Mouse (Mus musculus) lung, embryonic 14.5 days (tissue): ENCODE data around the gene Armcx1. TPM values are rescaled to one million over a fixed set of nuclear protein-coding genes. Genes with fewer than 3 reads are reported as not detected.

Experiments used
- ATAC-seq: fragments of 200-750 bp; cut with Nextera tagmentation; 2 replicates; pipeline ENCODE4 v1.8.0; 2017; ENCODE audit warnings: mild to moderate bottlenecking, moderate TSS enrichment, moderate library complexity; ENCODE audit not compliant: insufficient read depth
- DNase-seq: peaks from one replicate; pipeline ENCODE4 v3.0.0-alpha.2; 2015
- H3K27ac ChIP-seq: fragments of 300-500 bp; sonication (generic); 2 replicates; pipeline ENCODE4 v1.5.1; 2014; ENCODE audit warnings: low read depth, mild to moderate bottlenecking, moderate library complexity
- H3K27me3 ChIP-seq: fragments of 300-500 bp; sonication (generic); 2 replicates; pipeline ENCODE4 v1.6.1; 2014; ENCODE audit warnings: low read length, control low read depth; ENCODE audit not compliant: insufficient read depth
- H3K36me3 ChIP-seq: fragments of 300-500 bp; sonication (generic); 2 replicates; pipeline ENCODE4 v1.6.1; 2014; ENCODE audit warnings: control low read depth; ENCODE audit not compliant: insufficient read depth
- H3K4me1 ChIP-seq: fragments of 300-500 bp; sonication (generic); 2 replicates; pipeline ENCODE4 v1.6.1; 2014; ENCODE audit warnings: antibody characterized with exemption, control low read depth; ENCODE audit not compliant: insufficient read depth
- H3K4me2 ChIP-seq: fragments of 300-500 bp; sonication (generic); 2 replicates; pipeline ENCODE4 v1.6.1; 2014; ENCODE audit warnings: mild to moderate bottlenecking
- H3K4me3 ChIP-seq: fragments of 300-500 bp; sonication (generic); 2 replicates; pipeline ENCODE4 v1.5.1; 2014; ENCODE audit warnings: low read depth, low read length
- H3K9ac ChIP-seq: fragments of 300-500 bp; sonication (generic); 2 replicates; pipeline ENCODE4 v1.6.1; 2014
- H3K9me3 ChIP-seq: fragments of 300-500 bp; sonication (generic); 2 replicates; pipeline ENCODE4 v1.6.1; 2016; ENCODE audit warnings: low read depth, low read length, control low read depth
- CTCF ChIP-seq: IDR thresholded peaks from 2 replicates; pipeline ENCODE4 v1.5.1; 2016; ENCODE audit warnings: antibody characterized with exemption, low read depth
- WGBS: fragments of 180-500 bp; shearing (Covaris S2); extraction: QIAGEN DNeasy Blood & Tissue Kit; methylation state at CpG from one replicate; pipeline ENCODE4 v1.1.7; 2014; 5-methylcytosine and 5-hydroxymethylcytosine counted together
- polyA plus RNA-seq: library from polyadenylated mRNA; unstranded; fragments of >200 nt; fragmentation: Nextera tagmentation; extraction: Ambion mirVana; gene quantifications from 2 replicates; pipeline ENCODE4 v1.2.1, GENCODE M21; 2014

Armcx1 gene
- polyA plus RNA-seq: 35.7 and 36.6 TPM in 2 replicates

DNA sequence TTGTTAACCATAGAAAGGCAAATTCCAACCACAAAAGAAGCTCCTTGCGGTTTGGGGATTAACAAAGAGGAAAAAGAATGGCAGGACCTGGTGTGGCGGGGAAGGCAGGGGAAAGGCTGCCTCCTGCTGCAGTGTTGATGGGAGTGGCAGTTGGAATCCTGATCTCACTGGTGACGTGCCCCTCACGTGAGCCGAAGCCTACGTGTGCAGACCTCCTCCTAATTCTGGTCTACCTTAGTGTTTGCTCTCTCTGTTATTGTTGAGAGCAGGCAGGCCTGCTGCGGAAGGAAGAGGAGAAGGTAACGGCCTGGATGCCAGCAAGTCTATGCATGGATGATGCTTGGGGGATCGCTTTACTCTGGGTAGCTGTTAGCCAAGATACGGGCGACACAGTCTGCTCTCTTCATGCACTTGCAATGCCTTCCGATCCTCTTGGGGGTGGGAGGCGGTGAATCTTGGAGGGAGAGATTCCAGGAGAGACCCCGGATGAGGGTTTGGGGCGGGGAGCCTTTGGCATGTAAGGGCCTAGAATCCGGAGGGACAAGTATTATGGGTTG, at the start of gene Armcx1:
Armcx1 (plus strand) TSS at position 212 of the 557 bp plus-strand sequence.
- TF ChIP-seq CTCF: no peak
- H3K27me3 ChIP-seq: no peaks in the 10 kb centered on the region
- 8% methylated on average over 16 of the region's 16 CpGs for WGBS

DNA sequence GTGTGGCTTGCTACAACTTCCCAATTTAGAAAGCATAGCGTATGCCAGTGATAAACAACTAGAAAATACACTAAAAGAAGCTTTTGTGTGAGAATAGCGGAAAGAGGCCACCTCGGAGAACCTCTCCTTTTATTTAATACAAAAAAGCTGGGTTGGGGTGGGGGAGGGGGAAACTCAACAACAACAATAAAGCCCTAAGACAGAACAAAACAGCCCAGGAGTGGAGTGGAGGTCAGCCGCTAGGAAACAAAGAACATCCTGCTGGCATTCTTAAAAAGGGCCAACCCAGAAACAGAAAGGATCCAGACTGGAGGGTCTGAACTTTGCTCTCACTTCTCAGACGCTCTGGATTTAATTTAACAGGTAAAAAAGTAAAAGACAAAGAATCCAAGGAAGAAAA, 42.7 kb upstream of the Armcx1 start:
- ATAC-seq (no peak), DNase-seq (no peak)
- Histone ChIP-seq H3K4me3 (no peak overlapping the region), H3K4me1 (no peaks in the 10 kb centered on the region), H3K4me2 (no peak overlapping the region), H3K27me3 (no peaks in the 10 kb centered on the region), H3K36me3 (no peaks in the 10 kb centered on the region), H3K9ac (no peak overlapping the region), H3K27ac (no peak overlapping the region), H3K9me3 (no peaks in the 10 kb centered on the region)
- TF ChIP-seq CTCF: no peak
- WGBS: 63% methylated on average over 5 of the region's 5 CpGs

More for the DNA sequence above, at the start of gene Armcx1:
- Histone ChIP-seq H3K27ac (peak within 1 kb of the TSS; percentile 94), H3K9me3 (no peaks in the 10 kb centered on the region), H3K4me2 (peak within 1 kb of the TSS; percentile 58), H3K9ac (peak within 1 kb of the TSS; percentile 65), H3K36me3 (peaks cover 8% of the 10 kb centered on the region; the same call in 1 of the 2 replicates), H3K4me3 (peak within 1 kb of the TSS; percentile 46), H3K4me1 (no peaks in the 10 kb centered on the region)
- peak; percentile 95 for ATAC-seq
- peak; percentile 78 for DNase-seq

DNA sequence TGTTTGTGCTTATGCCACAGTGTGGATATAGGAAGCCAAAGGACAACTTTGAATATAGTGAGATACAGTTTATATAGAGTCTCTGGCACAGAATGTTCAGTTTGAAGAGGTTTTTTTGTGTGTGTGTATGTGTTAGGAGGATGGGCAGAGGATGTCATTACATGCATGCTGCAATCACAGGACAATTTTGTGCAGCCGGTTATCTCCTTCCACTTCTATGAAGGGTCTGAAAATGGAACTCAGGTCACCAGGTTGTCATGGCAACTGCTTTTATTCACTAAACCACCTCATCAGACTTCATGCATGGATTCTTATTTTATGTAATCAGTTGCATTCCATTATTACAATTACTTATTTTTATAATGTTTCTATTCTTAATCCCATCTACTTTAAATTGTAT, 41.8 kb upstream of the Armcx1 start:
- H3K27ac ChIP-seq: no peak overlapping the region
- no peaks in the 10 kb centered on the region for H3K4me1 ChIP-seq
- H3K9me3 ChIP-seq: no peaks in the 10 kb centered on the region
- no peak for TF ChIP-seq CTCF
- no peak overlapping the region for H3K4me3 ChIP-seq
- H3K4me2 ChIP-seq: no peak overlapping the region
- H3K36me3 ChIP-seq: no peaks in the 10 kb centered on the region
- ATAC-seq (no peak), DNase-seq (no peak)
- H3K27me3 ChIP-seq: no peaks in the 10 kb centered on the region
- no peak overlapping the region for H3K9ac ChIP-seq
- 59% methylated on average over 1 of the region's 1 CpGs for WGBS

DNA sequence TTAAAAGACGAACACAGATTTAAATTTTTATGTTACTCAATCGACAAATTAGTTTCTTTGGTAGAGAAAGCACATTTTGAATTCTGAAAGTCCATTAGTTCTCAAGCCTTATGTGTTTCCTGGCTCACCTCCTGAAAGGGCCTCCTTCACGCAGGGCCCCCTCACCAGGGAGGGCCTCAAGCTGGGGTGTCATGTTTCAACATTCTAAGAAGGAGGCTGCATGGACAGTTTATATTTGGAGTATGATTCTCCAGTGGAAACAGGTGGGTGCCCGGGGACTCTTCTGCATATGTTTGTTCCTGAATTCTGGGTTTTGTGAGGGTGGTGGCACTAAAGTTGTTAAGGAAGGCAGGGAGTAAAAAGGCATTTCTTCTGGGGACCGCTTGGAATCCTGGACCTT, 32.8 kb upstream of the Armcx1 start:
- no peak for TF ChIP-seq CTCF
- Histone ChIP-seq H3K4me2 (peak overlapping the region; percentile 63; the same call in 1 of the 2 replicates), H3K9me3 (no peaks in the 10 kb centered on the region), H3K27me3 (no peaks in the 10 kb centered on the region), H3K4me1 (no peaks in the 10 kb centered on the region), H3K36me3 (peaks cover 18% of the 10 kb centered on the region; the same call in 1 of the 2 replicates), H3K9ac (peak overlapping the region; percentile 11; the same call in 1 of the 2 replicates), H3K4me3 (peak overlapping the region; percentile 57; the same call in 1 of the 2 replicates), H3K27ac (peak overlapping the region; percentile 48; the same call in 1 of the 2 replicates)
- WGBS: 25% methylated on average over 5 of the region's 5 CpGs
- ATAC-seq (no peak), DNase-seq (peak; percentile 31)

DNA sequence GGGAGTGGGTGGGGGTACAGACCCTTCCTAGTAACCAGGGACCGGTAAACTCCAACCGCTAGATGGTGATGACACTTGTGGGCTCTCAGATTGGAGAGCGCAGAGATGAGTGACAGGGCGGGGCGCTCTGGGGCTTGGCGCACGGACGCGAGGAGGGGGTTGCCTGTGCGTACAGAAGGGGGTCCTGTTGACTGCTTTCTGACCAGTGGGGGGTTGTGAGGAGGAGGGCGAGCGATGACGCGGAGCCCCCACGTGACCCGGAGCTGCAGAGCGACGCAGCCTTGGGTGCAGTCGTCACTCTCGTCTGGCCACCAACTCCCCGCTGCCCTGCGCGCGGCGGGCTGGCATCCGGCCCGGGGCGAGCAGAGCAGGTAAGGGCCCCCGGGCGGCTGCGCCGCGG, 31.5 kb upstream of the Armcx1 start, which contains the start of gene Armcx4:
Armcx4 (plus strand) TSS at position 253 of the 400 bp plus-strand sequence.
- 24% methylated on average over 30 of the region's 33 CpGs for WGBS
- H3K4me3 ChIP-seq: peak within 1 kb of the TSS; percentile 57
- H3K36me3 ChIP-seq: peaks cover 30% of the 10 kb centered on the region; the same call in 1 of the 2 replicates
- H3K9me3 ChIP-seq: no peaks in the 10 kb centered on the region
- peak within 1 kb of the TSS; percentile 74 for H3K9ac ChIP-seq
- H3K27ac ChIP-seq: peak within 1 kb of the TSS; percentile 94
- peak; percentile 38; the same call in 1 of the 2 replicates for TF ChIP-seq CTCF
- peak; percentile 96 for ATAC-seq
- H3K27me3 ChIP-seq: no peaks in the 10 kb centered on the region
- peak within 1 kb of the TSS; percentile 63 for H3K4me2 ChIP-seq
- H3K4me1 ChIP-seq: no peaks in the 10 kb centered on the region
- peak; percentile 85 for DNase-seq

DNA sequence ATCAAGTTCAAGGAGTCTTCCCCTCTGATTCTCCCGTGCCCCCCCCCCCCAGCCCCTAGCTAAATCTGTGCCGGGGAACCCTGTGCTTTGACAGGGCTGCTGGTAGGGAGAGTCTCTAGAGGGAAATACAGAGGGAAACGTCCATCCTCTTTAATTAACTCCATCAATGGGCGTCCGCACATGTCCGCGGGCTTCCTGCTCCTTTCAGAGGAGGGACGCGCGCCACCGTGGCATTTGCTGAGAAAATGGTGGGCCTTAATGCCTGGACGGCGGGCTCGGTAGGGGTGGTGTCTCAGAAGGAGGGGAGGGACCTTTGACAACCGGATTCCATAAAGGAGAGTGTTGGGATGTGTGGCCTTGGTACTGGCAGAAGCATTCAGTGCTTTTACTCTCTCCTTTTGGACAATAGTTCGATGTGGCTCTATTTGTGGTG, 31.0 kb upstream of the Armcx1 start:
- TF ChIP-seq CTCF: no peak
- Histone ChIP-seq H3K27ac (peak overlapping the region; percentile 94), H3K4me1 (no peaks in the 10 kb centered on the region), H3K36me3 (peaks cover 35% of the 10 kb centered on the region; the same call in 1 of the 2 replicates), H3K4me3 (peak overlapping the region; percentile 57), H3K4me2 (peak overlapping the region; percentile 63), H3K9ac (peak overlapping the region; percentile 74), H3K9me3 (no peaks in the 10 kb centered on the region), H3K27me3 (no peaks in the 10 kb centered on the region)
- ATAC-seq: peak; percentile 72
- peak; percentile 65 for DNase-seq
- 6% methylated on average over 14 of the region's 16 CpGs for WGBS

DNA sequence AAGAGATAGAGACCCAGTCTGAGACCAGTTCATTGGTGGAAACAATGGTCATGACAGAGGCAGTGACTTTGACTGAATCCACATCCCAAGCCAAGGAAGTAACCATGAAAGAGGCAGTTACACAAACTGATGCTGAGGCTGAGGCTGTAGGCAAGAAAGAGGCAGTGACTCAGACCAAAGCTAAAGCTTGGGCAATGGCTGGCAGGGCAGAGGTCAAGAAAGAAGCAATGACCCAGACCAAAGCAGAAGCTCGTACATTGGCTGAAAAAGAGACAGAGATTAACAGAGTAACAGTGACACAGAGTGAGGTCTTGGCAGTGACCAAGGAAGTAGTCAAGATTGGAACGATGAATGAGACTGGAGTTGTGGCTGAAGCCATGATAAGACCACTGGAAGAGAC, 28.1 kb upstream of the Armcx1 start:
- no peak overlapping the region for H3K4me2 ChIP-seq
- 79% methylated on average over 2 of the region's 2 CpGs for WGBS
- ATAC-seq: no peak
- no peak overlapping the region for H3K4me3 ChIP-seq
- H3K36me3 ChIP-seq: peaks cover 52% of the 10 kb centered on the region; the same call in 1 of the 2 replicates
- H3K4me1 ChIP-seq: no peaks in the 10 kb centered on the region
- no peak for TF ChIP-seq CTCF
- no peaks in the 10 kb centered on the region for H3K9me3 ChIP-seq
- no peaks in the 10 kb centered on the region for H3K27me3 ChIP-seq
- no peak for DNase-seq
- no peak overlapping the region for H3K9ac ChIP-seq
- H3K27ac ChIP-seq: no peak overlapping the region
